ENCODE assay signal across 8 mouse cellular contexts in the genomic region with DNA sequence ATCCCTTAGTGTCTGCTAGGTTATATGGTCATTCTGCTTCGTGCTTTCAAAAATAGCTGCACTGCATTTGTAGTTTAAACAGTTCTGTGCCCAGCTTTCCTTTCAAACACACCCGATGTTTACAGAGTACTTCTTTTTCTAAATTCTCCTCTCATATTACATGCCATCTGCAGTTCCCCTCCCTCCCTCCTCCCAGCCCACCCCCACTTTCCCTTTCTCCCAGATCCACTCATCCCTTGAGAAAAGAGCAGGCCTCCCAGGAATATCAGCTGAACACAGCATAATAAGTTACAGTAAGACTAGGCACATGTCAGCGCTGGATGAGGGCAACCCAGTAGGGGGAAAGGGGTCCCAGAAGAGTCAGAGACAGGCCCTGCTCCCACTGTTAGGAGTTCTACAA. TPM values are rescaled to one million over a fixed set of nuclear protein-coding genes. Genes with fewer than 3 reads are reported as not detected.
A peak's percentile ranks its signal among the peaks of the same experiment; 100 is the strongest.
DNase-seq lines count a peak whose midpoint lies in the region; ATAC-seq lines count a peak whose summit lies in the region.

No protein-coding gene starts in this region.

- peak overlapping the region; percentile 73; the same call in 1 of the 2 replicates for H3K9ac ChIP-seq in forebrain, embryonic 15.5 days (replicated peaks)
- no peak overlapping the region for H3K9ac ChIP-seq in midbrain, embryonic 11.5 days (ENCODE audit: low read length)

- H3K9me3 ChIP-seq in heart, embryonic 10.5 days = no peaks in the 10 kb centered on the region
- H3K9me3 ChIP-seq in forebrain, embryonic 15.5 days = 0 out of 2 replicates have a peak, but pooled peaks cover 9% of the 10 kb centered on the region
- peaks cover 2% of the 10 kb centered on the region; the same call in 1 of the 2 replicates for H3K9me3 ChIP-seq in midbrain, embryonic 11.5 days (ENCODE audit: control insufficient read depth, low read length)

- peak overlapping the region; percentile 63 for H3K4me2 ChIP-seq in forebrain, embryonic 15.5 days (replicated peaks)
- H3K4me2 ChIP-seq in midbrain, embryonic 11.5 days = peak overlapping the region; percentile 66; the same call in 1 of the 2 replicates

- intact Hi-C loops in heart, postnatal 25 days (cut with DNase I) = loop anchor here (10.0 kb wide), 1 partner anchor 216 kb away; a partner anchor contains a TSS

- H3K27me3 ChIP-seq in heart, embryonic 10.5 days (ENCODE audit: insufficient read depth, poor library complexity, severe bottlenecking) = no peaks in the 10 kb centered on the region
- no peaks in the 10 kb centered on the region for H3K27me3 ChIP-seq in forebrain, embryonic 15.5 days
- no peaks in the 10 kb centered on the region for H3K27me3 ChIP-seq in midbrain, embryonic 11.5 days (ENCODE audit: control insufficient read depth, insufficient read depth, low read length)

- no peak for DNase-seq in heart, embryonic 10.5 days (ENCODE audit: low spot score)
- DNase-seq in heart, postnatal 25 days (ENCODE audit: low spot score) = no peak
- peak; percentile 11 for DNase-seq in CD4-positive helper T cell, adult 2 months (ENCODE audit: low read depth, low spot score)
- DNase-seq in midbrain, embryonic 11.5 days (ENCODE audit: low spot score, missing footprints) = no peak
- DNase-seq in testis, postnatal 14 days (ENCODE audit: low spot score) = no peak
- DNase-seq in kidney, postnatal 36 days = no peak

- peak overlapping the region; percentile 88; the same call in 1 of the 2 replicates for H3K4me3 ChIP-seq in heart, embryonic 10.5 days
- peak overlapping the region; percentile 77 for H3K4me3 ChIP-seq in forebrain, embryonic 15.5 days
- H3K4me3 ChIP-seq in midbrain, embryonic 11.5 days (ENCODE audit: low read depth, low read length) = no peak overlapping the region; the same call in 1 of the 2 replicates

- H3K27ac ChIP-seq in heart, embryonic 10.5 days = no peak overlapping the region
- no peak overlapping the region for H3K27ac ChIP-seq in forebrain, embryonic 15.5 days (replicated peaks)
- no peak overlapping the region for H3K27ac ChIP-seq in midbrain, embryonic 11.5 days (ENCODE audit: low read depth, low read length)

- peaks cover 12% of the 10 kb centered on the region; the same call in 1 of the 2 replicates for H3K4me1 ChIP-seq in heart, embryonic 10.5 days
- peaks cover 15% of the 10 kb centered on the region for H3K4me1 ChIP-seq in forebrain, embryonic 15.5 days
- H3K4me1 ChIP-seq in midbrain, embryonic 11.5 days (ENCODE audit: control insufficient read depth, insufficient read depth, low read length) = peaks cover 8% of the 10 kb centered on the region

- no peak for ATAC-seq in forebrain, embryonic 15.5 days (replicated peaks)
- no peak for ATAC-seq in midbrain, embryonic 11.5 days (ENCODE audit: low FRiP score)
- ATAC-seq in inflammation-experienced regulatory T-cells, adult 6 months = no peak

- 89% methylated on average over 3 of the region's 3 CpGs for WGBS in heart, embryonic 10.5 days
- 90% methylated on average over 3 of the region's 3 CpGs for WGBS in forebrain, embryonic 15.5 days
- 93% methylated on average over 3 of the region's 3 CpGs for WGBS in midbrain, embryonic 11.5 days

- H3K36me3 ChIP-seq in heart, embryonic 10.5 days = peaks cover 10% of the 10 kb centered on the region
- peaks cover 32% of the 10 kb centered on the region for H3K36me3 ChIP-seq in forebrain, embryonic 15.5 days
- peaks cover 11% of the 10 kb centered on the region for H3K36me3 ChIP-seq in midbrain, embryonic 11.5 days (ENCODE audit: control insufficient read depth, insufficient read depth, low read length)

RNA-seq across cellular contexts. Expression of a gene that starts 1.7 kb away (rescaled TPM):
- polyA plus RNA-seq in heart, embryonic 10.5 days (2016; fragmentation: Nextera tagmentation; extraction: Ambion mirVana) = 32.0 and 37.4 TPM in 2 replicates
- total RNA-seq in heart, postnatal 25 days (2021) = 10 to 100 TPM; 27.8 to 28.5 TPM
- polyA plus RNA-seq in forebrain, embryonic 15.5 days (2015; fragmentation: Nextera tagmentation; extraction: Ambion mirVana) = 64.1 and 69.5 TPM in 2 replicates
- 77.7 and 82.3 TPM in 2 replicates for polyA plus RNA-seq in midbrain, embryonic 11.5 days (2014; fragmentation: Nextera tagmentation; extraction: Ambion mirVana)
- 10 to 100 TPM; 45.2 to 60.0 (median 50.7) TPM for polyA plus RNA-seq in inflammation-experienced regulatory T-cells, adult 6 months (2017; shearing (Covaris generic))

RNA-seq across cellular contexts. Expression of a gene that starts 28.3 kb away (rescaled TPM):
- 0.55 and 1.8 TPM in 2 replicates for polyA plus RNA-seq in heart, embryonic 10.5 days (2016; fragmentation: Nextera tagmentation; extraction: Ambion mirVana)
- 1 to 10 TPM; 1.3 to 2.6 TPM for total RNA-seq in heart, postnatal 25 days (2021)
- polyA plus RNA-seq in forebrain, embryonic 15.5 days (2015; fragmentation: Nextera tagmentation; extraction: Ambion mirVana) = 0.43 and 0.60 TPM in 2 replicates
- polyA plus RNA-seq in midbrain, embryonic 11.5 days (2014; fragmentation: Nextera tagmentation; extraction: Ambion mirVana) = 4.6 and 5.2 TPM in 2 replicates
- polyA plus RNA-seq in inflammation-experienced regulatory T-cells, adult 6 months (2017; shearing (Covaris generic)) = 1 to 10 TPM in 2 of 3 experiments, under 1 TPM in 1; 0.41 to 3.5 (median 2.1) TPM
